Mouse (Mus musculus) liver, embryonic 16.5 days (tissue): ENCODE data around the gene Ripply1. TPM values are rescaled to one million over a fixed set of nuclear protein-coding genes. Genes with fewer than 3 reads are reported as not detected.
"Not testable (repeated sequence)": the region's sequence is repeated elsewhere in the genome, so short reads cannot be mapped to it uniquely, and the experiment has no call there.

ENCODE experiments used
- ATAC-seq: fragments of 200-750 bp; cut with Nextera tagmentation; 2 replicates; pipeline ENCODE4 v1.8.0; 2017; ENCODE audit warnings: low read depth, mild to moderate bottlenecking, moderate number of reproducible peaks, moderate library complexity
- H3K27ac ChIP-seq: fragments of 300-500 bp; sonication (generic); 2 replicates; pipeline ENCODE4 v1.5.1; 2014; ENCODE audit warnings: mild to moderate bottlenecking, low read length
- H3K27me3 ChIP-seq: fragments of 300-500 bp; sonication (generic); 2 replicates; pipeline ENCODE4 v1.6.1; 2014; ENCODE audit warnings: low read depth, low read length, mixed read lengths; ENCODE audit not compliant: control insufficient read depth, insufficient read depth
- H3K36me3 ChIP-seq: fragments of 300-500 bp; sonication (generic); 2 replicates; pipeline ENCODE4 v1.6.1; 2014; ENCODE audit warnings: mild to moderate bottlenecking; ENCODE audit not compliant: control insufficient read depth, insufficient read depth
- H3K4me1 ChIP-seq: fragments of 300-500 bp; sonication (generic); 2 replicates; pipeline ENCODE4 v1.6.1; 2014; ENCODE audit warnings: low read depth, low read length, mixed read lengths; ENCODE audit not compliant: control insufficient read depth
- H3K4me2 ChIP-seq: fragments of 300-500 bp; sonication (generic); 2 replicates; pipeline ENCODE4 v1.6.1; 2014; ENCODE audit warnings: low read depth, low read length, mixed read lengths
- H3K4me3 ChIP-seq: fragments of 300-500 bp; sonication (generic); 2 replicates; pipeline ENCODE4 v1.5.1; 2014; ENCODE audit warnings: low read depth, mild to moderate bottlenecking, low read length
- H3K9ac ChIP-seq: fragments of 300-500 bp; sonication (generic); 2 replicates; pipeline ENCODE4 v1.6.1; 2014; ENCODE audit warnings: low read depth, low read length
- H3K9me3 ChIP-seq: fragments of 300-500 bp; sonication (generic); replicated peaks from 2 replicates; pipeline ENCODE4 v1.6.1; 2016; ENCODE audit warnings: low read length; ENCODE audit not compliant: control insufficient read depth
- WGBS: fragments of 180-500 bp; shearing (Covaris S2); extraction: QIAGEN DNeasy Blood & Tissue Kit; methylation state at CpG from one replicate; pipeline ENCODE4 v1.1.7; 2014; ENCODE audit not compliant: insufficient replicate concordance; 5-methylcytosine and 5-hydroxymethylcytosine counted together
- polyA plus RNA-seq: library from polyadenylated mRNA; unstranded; fragments of >200 nt; fragmentation: Nextera tagmentation; extraction: Ambion mirVana; gene quantifications from 2 replicates; pipeline ENCODE4 v1.2.1, GENCODE M21; 2015

The Ripply1 gene
- polyA plus RNA-seq, 1 experiment from 2014 or later = not detected

GRCm38 (mm10) chrX:139774309-139775083 is 7.7 kb downstream of the Ripply1 start:
- Histone ChIP-seq H3K9ac (no peak overlapping the region), H3K9me3 (no peaks in the 10 kb centered on the region), H3K4me2 (no peak overlapping the region), H3K27me3 (no peaks in the 10 kb centered on the region), H3K4me3 (no peak overlapping the region), H3K27ac (no peak overlapping the region), H3K4me1 (no peaks in the 10 kb centered on the region), H3K36me3 (no peaks in the 10 kb centered on the region)
- 24% methylated on average over 18 of the region's 18 CpGs for WGBS
- ATAC-seq = peak; percentile 56; the same call in 1 of the 2 replicates

- H3K4me3 ChIP-seq = no peak overlapping the region
- no peak overlapping the region for H3K4me2 ChIP-seq
- H3K4me1 ChIP-seq = no peaks in the 10 kb centered on the region
- ATAC-seq = no peak
- 58% methylated on average over 13 of the region's 13 CpGs for WGBS
- H3K27me3 ChIP-seq = no peaks in the 10 kb centered on the region
- no peaks in the 10 kb centered on the region for H3K36me3 ChIP-seq
- no peak overlapping the region for H3K9ac ChIP-seq
- H3K27ac ChIP-seq = no peak overlapping the region
- no peaks in the 10 kb centered on the region for H3K9me3 ChIP-seq
Measured at GRCm38 (mm10) chrX:139769975-139770637, 12.0 kb downstream of the Ripply1 start.

GRCm38 (mm10) chrX:139762546-139762945 is 19.6 kb downstream of the Ripply1 start:
- no peak for ATAC-seq
- Histone ChIP-seq H3K4me3 (no peak overlapping the region), H3K4me1 (no peaks in the 10 kb centered on the region), H3K9me3 (no peaks in the 10 kb centered on the region), H3K27me3 (no peaks in the 10 kb centered on the region), H3K36me3 (no peaks in the 10 kb centered on the region), H3K4me2 (no peak overlapping the region), H3K9ac (no peak overlapping the region), H3K27ac (no peak overlapping the region)
- WGBS = 49% methylated on average over 2 of the region's 2 CpGs

DNA sequence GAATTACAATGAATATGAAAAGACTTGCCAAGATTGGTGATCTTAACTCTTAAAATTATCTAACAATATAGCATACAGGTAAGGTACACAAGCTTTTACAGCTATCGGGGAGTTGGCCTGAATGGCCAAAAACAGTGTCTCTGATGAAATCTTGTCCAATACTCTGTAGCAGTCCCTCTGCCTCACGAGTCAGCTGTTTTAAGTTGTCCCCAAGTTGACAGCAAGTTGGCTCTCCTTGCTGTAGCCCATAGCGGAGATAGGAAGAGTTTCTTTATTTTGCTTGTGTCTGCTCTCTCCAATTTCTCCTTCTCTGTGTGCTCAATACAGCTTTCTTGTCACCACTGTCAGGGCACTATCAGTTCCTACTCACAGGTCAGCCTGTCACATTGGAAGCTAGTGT is 23.5 kb downstream of the Ripply1 start:
- 65% methylated on average over 3 of the region's 3 CpGs for WGBS
- not testable (repeated sequence) for H3K4me1 ChIP-seq, H3K27ac ChIP-seq, ATAC-seq, H3K36me3 ChIP-seq, H3K9ac ChIP-seq, H3K4me2 ChIP-seq, H3K9me3 ChIP-seq, H3K27me3 ChIP-seq, H3K4me3 ChIP-seq

DNA sequence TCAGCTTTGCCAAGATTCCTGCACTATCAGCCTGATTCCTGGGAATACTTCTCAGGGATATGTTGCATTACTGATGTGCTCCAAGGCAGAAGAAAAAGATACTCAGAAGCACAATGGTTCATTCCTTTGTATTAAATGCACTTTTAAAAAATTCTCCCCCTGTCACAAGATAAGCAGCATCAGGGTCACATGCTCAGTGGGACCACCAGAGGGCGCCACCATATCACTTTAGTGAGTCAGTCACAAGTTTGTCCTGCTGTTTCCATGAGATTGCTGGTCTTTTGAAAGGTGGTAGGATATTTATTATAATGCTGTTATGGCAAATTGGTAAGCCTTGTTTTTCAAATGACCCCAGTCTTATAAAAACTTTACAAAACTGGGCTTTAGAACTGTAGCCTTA is 30.3 kb downstream of the Ripply1 start:
- no peak overlapping the region for H3K4me3 ChIP-seq
- H3K9me3 ChIP-seq = no peaks in the 10 kb centered on the region
- ATAC-seq = no peak
- H3K36me3 ChIP-seq = no peaks in the 10 kb centered on the region
- H3K4me1 ChIP-seq = no peaks in the 10 kb centered on the region
- H3K9ac ChIP-seq = no peak overlapping the region
- H3K27ac ChIP-seq = no peak overlapping the region
- H3K4me2 ChIP-seq = no peak overlapping the region
- WGBS = 0% methylated on average over 1 of the region's 1 CpGs
- H3K27me3 ChIP-seq = no peaks in the 10 kb centered on the region

- WGBS = 70% methylated on average over 5 of the region's 5 CpGs
- H3K9me3 ChIP-seq = no peaks in the 10 kb centered on the region
- H3K27ac ChIP-seq = no peak overlapping the region
- H3K4me1 ChIP-seq = no peaks in the 10 kb centered on the region
- H3K4me3 ChIP-seq = no peak overlapping the region
- no peak overlapping the region for H3K4me2 ChIP-seq
- H3K27me3 ChIP-seq = no peaks in the 10 kb centered on the region
- ATAC-seq = no peak
- no peaks in the 10 kb centered on the region for H3K36me3 ChIP-seq
- H3K9ac ChIP-seq = no peak overlapping the region
Measured at GRCm38 (mm10) chrX:139737066-139737465, 45.1 kb downstream of the Ripply1 start.

DNA sequence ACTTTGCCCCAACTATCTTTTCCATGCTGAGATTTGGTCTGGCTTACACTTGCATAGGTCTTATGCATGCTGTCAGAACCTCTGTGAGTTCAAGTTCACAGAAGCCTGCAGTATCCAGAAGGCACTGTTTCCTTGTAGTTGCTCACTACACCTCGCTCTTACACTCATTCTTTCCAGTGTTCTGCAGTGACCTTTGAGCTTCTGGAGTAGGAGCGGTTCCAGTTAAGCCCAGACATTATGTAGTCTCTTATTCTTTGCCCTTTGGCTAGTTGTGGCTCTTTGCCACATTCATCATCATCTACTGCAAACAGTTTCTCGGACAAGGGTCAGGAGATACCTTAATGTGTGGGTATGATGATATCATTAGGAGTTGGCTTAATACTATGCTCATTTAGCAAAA is 51.6 kb downstream of the Ripply1 start:
- Histone ChIP-seq H3K27me3 (no peaks in the 10 kb centered on the region), H3K9ac (no peak overlapping the region)
- ATAC-seq = no peak

More for the DNA sequence above, 51.6 kb downstream of the Ripply1 start:
- no peaks in the 10 kb centered on the region for H3K4me1 ChIP-seq
- H3K36me3 ChIP-seq = no peaks in the 10 kb centered on the region
- no peaks in the 10 kb centered on the region for H3K9me3 ChIP-seq
- H3K27ac ChIP-seq = no peak overlapping the region
- 65% methylated on average over 3 of the region's 3 CpGs for WGBS
- H3K4me2 ChIP-seq = no peak overlapping the region
- no peak overlapping the region for H3K4me3 ChIP-seq

Other genes starting within 250 kb of the Ripply1 start
- 70.1 and 74.7 TPM in 2 replicates for gene Rnf128, start 219.0 kb downstream of the Ripply1 start, polyA plus RNA-seq
- gene Tbc1d8b, start 97.4 kb downstream of the Ripply1 start, polyA plus RNA-seq = 0.90 and 1.0 TPM in 2 replicates
- not detected in 2 replicates for gene Gm15013, start 67.9 kb downstream of the Ripply1 start, polyA plus RNA-seq
- 0.85 and 1.8 TPM in 2 replicates for gene Cldn2, start 18.5 kb upstream of the Ripply1 start, polyA plus RNA-seq
- gene Morc4, start 89.3 kb upstream of the Ripply1 start, polyA plus RNA-seq = 54.8 and 64.1 TPM in 2 replicates
- 1.0 and 1.3 TPM in 2 replicates for gene Rbm41, start 216.2 kb upstream of the Ripply1 start, polyA plus RNA-seq